Mouse (Mus musculus): ENCODE measurements at regions not wholly inside any gene's neighbourhood (a gene's known extent, or its start where the extent isn't known, plus 50 kb on each side); places are given as distances from the start of the nearest gene placed in this dataset.

GRCm38 (mm10) chr6:100025531-100025951, 261.7 kb downstream of the Rybp start:
- peaks cover 43% of the 10 kb centered on the region for H3K27me3 ChIP-seq
- peaks cover 34% of the 10 kb centered on the region for H3K4me1 ChIP-seq (replicated peaks)
- no peak overlapping the region for H3K9ac ChIP-seq (replicated peaks)
- no peaks in the 10 kb centered on the region for H3K36me3 ChIP-seq
- 9% methylated on average over 5 of the region's 5 CpGs for WGBS
- no peaks in the 10 kb centered on the region for H3K9me3 ChIP-seq
- no peak overlapping the region for H3K4me3 ChIP-seq (replicated peaks)
- H3K4me2 ChIP-seq (replicated peaks) = no peak overlapping the region
- peak; percentile 85 for ATAC-seq
- H3K27ac ChIP-seq = no peak overlapping the region

GRCm38 (mm10) chr6:100023434-100024095, 263.7 kb downstream of the Rybp start:
- Histone ChIP-seq H3K27ac (no peak overlapping the region), H3K36me3 (no peaks in the 10 kb centered on the region)
- WGBS = 62% methylated on average over 7 of the region's 7 CpGs

DNA sequence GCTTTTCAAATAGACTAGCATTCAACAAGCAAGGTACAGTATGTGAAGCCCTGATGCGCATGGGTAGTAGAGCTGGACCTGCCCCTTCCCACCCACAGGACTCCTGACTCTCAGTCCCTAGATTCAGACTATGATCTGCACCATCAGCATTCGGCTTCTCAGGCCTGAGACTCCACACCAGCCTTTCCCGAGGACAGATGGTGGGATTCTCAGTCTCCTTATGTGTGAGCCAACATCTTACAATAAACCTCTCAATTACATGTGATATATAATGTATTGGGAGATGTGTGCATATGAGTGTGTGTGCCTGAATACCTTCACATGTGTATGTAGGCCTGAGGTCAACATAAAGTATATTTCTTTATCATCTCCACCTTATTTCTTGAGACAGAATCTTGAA, 268.3 kb downstream of the Rybp start:
- no peaks in the 10 kb centered on the region for H3K36me3 ChIP-seq
- WGBS = 80% methylated on average over 3 of the region's 3 CpGs
- no peak for ATAC-seq
- peaks cover 34% of the 10 kb centered on the region for H3K27me3 ChIP-seq
- no peak overlapping the region for H3K27ac ChIP-seq
- no peak overlapping the region for H3K9ac ChIP-seq (replicated peaks)
- H3K9me3 ChIP-seq = no peaks in the 10 kb centered on the region
- no peak overlapping the region for H3K4me2 ChIP-seq (replicated peaks)
- peaks cover 12% of the 10 kb centered on the region for H3K4me1 ChIP-seq (replicated peaks)
- H3K4me3 ChIP-seq (replicated peaks) = no peak overlapping the region

More at GRCm38 (mm10) chr6:100023434-100024095, 263.7 kb downstream of the Rybp start:
- no peak for ATAC-seq
- Histone ChIP-seq H3K9me3 (no peaks in the 10 kb centered on the region), H3K9ac (replicated peaks) (no peak overlapping the region), H3K4me1 (replicated peaks) (peaks cover 22% of the 10 kb centered on the region), H3K4me2 (replicated peaks) (no peak overlapping the region), H3K27me3 (peaks cover 39% of the 10 kb centered on the region), H3K4me3 (replicated peaks) (no peak overlapping the region)

- Histone ChIP-seq H3K4me1 (replicated peaks) (peaks cover 16% of the 10 kb centered on the region), H3K4me3 (replicated peaks) (no peak overlapping the region), H3K4me2 (replicated peaks) (no peak overlapping the region), H3K27ac (no peak overlapping the region), H3K36me3 (no peaks in the 10 kb centered on the region), H3K27me3 (peaks cover 21% of the 10 kb centered on the region), H3K9me3 (no peaks in the 10 kb centered on the region), H3K9ac (replicated peaks) (no peak overlapping the region)
- 47% methylated on average over 6 of the region's 6 CpGs for WGBS
- no peak for ATAC-seq
Observed at GRCm38 (mm10) chr6:100013949-100014348, 273.3 kb downstream of the Rybp start.

DNA sequence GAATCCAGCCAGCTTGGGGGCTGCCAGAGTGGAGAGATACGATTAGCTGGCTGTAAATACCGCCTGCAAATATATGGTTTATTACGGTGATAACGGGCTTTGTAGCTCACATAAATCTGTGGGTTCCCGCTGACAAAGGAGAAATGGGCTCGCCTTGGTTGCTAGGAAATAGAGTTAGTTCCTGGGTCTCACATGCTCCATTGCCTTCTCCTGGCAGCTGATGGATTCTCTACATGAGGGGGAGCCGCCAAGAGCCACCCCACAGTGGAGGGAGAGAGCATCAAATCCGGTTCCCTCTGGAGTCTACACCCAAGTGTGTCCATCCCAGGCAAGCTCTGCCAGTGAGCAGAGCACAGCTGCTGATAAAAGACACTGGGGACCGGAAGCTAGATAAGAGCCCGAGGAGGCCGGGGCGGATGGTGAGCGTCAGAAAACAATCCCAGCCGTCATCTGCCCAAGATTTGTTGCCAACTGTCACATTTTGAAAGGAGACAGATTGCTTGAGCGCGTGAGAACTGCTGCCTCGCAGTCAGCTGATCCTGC, 275.7 kb downstream of the Rybp start:
- Histone ChIP-seq H3K4me2 (replicated peaks) (peak overlapping the region; percentile 44), H3K9ac (replicated peaks) (no peak overlapping the region), H3K36me3 (no peaks in the 10 kb centered on the region), H3K9me3 (no peaks in the 10 kb centered on the region), H3K27me3 (peaks cover 18% of the 10 kb centered on the region), H3K4me1 (replicated peaks) (peaks cover 16% of the 10 kb centered on the region), H3K27ac (peak overlapping the region; percentile 68), H3K4me3 (replicated peaks) (no peak overlapping the region)
- WGBS = 21% methylated on average over 17 of the region's 17 CpGs
- peak; percentile 87 for ATAC-seq

DNA sequence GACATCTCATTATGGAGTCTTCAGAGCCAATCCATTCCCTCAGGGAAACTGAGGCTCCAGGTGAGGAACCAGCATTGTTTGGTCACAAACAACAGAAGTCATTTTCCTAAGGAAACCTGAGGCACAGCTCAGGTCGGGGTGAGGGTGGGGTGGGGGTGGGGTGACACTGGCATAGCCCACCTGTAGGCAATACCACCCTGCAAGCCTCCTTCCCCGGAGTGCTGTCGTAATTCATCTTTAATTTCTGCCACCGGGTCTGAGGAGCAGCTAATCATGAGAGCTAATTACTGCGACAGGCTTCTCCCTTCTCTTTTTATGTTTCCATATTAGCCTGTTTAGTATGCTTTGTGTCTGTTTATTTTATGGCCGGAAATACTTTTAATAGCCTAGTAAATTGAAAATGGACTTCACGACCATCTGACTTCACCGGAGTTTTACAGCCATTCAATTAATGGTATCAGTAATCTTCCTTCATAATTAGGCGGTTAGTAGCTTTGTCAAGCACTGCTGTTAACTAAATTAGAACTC, 276.3 kb downstream of the Rybp start:
- ATAC-seq = no peak
- H3K27ac ChIP-seq = peak overlapping the region; percentile 68

GRCm38 (mm10) chr6:99999711-100000365, 273.6 kb upstream of the Prok2 start:
- no peak overlapping the region for H3K27ac ChIP-seq
- peak; percentile 37 for ATAC-seq

More for the DNA sequence above, 276.3 kb downstream of the Rybp start:
- H3K4me3 ChIP-seq (replicated peaks) = no peak overlapping the region
- peak overlapping the region; percentile 44; the same call in 1 of the 2 replicates for H3K4me2 ChIP-seq (replicated peaks)
- H3K9ac ChIP-seq (replicated peaks) = no peak overlapping the region
- H3K9me3 ChIP-seq = no peaks in the 10 kb centered on the region
- H3K4me1 ChIP-seq (replicated peaks) = peaks cover 16% of the 10 kb centered on the region
- H3K36me3 ChIP-seq = no peaks in the 10 kb centered on the region
- WGBS = 67% methylated on average over 9 of the region's 9 CpGs
- peaks cover 20% of the 10 kb centered on the region for H3K27me3 ChIP-seq

GRCm38 (mm10) chr6:99995970-99996956, 270.1 kb upstream of the Prok2 start:
- H3K9me3 ChIP-seq = no peaks in the 10 kb centered on the region
- ATAC-seq = peak; percentile 76
- H3K9ac ChIP-seq (replicated peaks) = no peak overlapping the region
- H3K4me2 ChIP-seq (replicated peaks) = no peak overlapping the region
- no peaks in the 10 kb centered on the region for H3K36me3 ChIP-seq
- no peak overlapping the region for H3K4me3 ChIP-seq (replicated peaks)
- peaks cover 34% of the 10 kb centered on the region for H3K27me3 ChIP-seq
- H3K27ac ChIP-seq = peak overlapping the region; percentile 47
- 17% methylated on average over 15 of the region's 15 CpGs for WGBS
- H3K4me1 ChIP-seq (replicated peaks) = peaks cover 44% of the 10 kb centered on the region

More at GRCm38 (mm10) chr6:99999711-100000365, 273.6 kb upstream of the Prok2 start:
- Histone ChIP-seq H3K9ac (replicated peaks) (no peak overlapping the region), H3K27me3 (peaks cover 30% of the 10 kb centered on the region), H3K9me3 (no peaks in the 10 kb centered on the region), H3K4me1 (replicated peaks) (peaks cover 39% of the 10 kb centered on the region), H3K36me3 (no peaks in the 10 kb centered on the region), H3K4me3 (replicated peaks) (no peak overlapping the region), H3K4me2 (replicated peaks) (0 out of 2 replicates have a peak overlapping the region, but pooled peaks have one; percentile 2)
- 18% methylated on average over 13 of the region's 13 CpGs for WGBS

DNA sequence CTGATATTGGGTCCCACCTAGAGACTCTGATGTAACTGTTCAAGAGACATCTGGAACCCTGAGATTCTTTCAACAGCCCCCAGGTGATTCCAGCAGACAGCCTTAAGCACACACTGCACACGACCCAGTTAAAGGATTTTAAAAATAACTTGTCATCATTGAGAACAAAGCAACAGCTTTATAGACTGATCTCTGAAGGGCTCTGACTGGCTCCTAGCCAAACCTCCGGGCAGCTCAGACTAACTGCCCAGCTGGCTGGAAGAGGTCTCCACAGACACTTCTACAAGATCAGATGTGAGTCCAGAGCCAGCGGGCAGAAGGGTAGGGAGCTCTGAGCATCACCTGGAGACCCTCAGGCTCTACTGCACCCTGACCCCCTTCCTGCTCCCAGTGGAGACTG, 267.8 kb upstream of the Prok2 start:
- Histone ChIP-seq H3K4me3 (replicated peaks) (no peak overlapping the region), H3K27me3 (peaks cover 30% of the 10 kb centered on the region), H3K4me2 (replicated peaks) (no peak overlapping the region), H3K27ac (no peak overlapping the region), H3K9ac (replicated peaks) (no peak overlapping the region), H3K36me3 (no peaks in the 10 kb centered on the region), H3K4me1 (replicated peaks) (peaks cover 33% of the 10 kb centered on the region), H3K9me3 (no peaks in the 10 kb centered on the region)
- WGBS = 65% methylated on average over 3 of the region's 3 CpGs
- no peak for ATAC-seq

GRCm38 (mm10) chr6:99991079-99991478, 264.9 kb upstream of the Prok2 start:
- Histone ChIP-seq H3K9me3 (no peaks in the 10 kb centered on the region), H3K4me2 (replicated peaks) (no peak overlapping the region), H3K27ac (no peak overlapping the region), H3K4me3 (replicated peaks) (no peak overlapping the region), H3K27me3 (peaks cover 40% of the 10 kb centered on the region), H3K9ac (replicated peaks) (no peak overlapping the region), H3K4me1 (replicated peaks) (peaks cover 22% of the 10 kb centered on the region), H3K36me3 (no peaks in the 10 kb centered on the region)
- peak; percentile 31; the same call in 1 of the 2 replicates for ATAC-seq
- WGBS = 55% methylated on average over 7 of the region's 7 CpGs

GRCm38 (mm10) chr6:99990604-99991003, 264.4 kb upstream of the Prok2 start:
- peaks cover 44% of the 10 kb centered on the region for H3K27me3 ChIP-seq
- H3K9me3 ChIP-seq = no peaks in the 10 kb centered on the region
- H3K36me3 ChIP-seq = no peaks in the 10 kb centered on the region
- WGBS = 78% methylated on average over 6 of the region's 6 CpGs
- H3K27ac ChIP-seq = no peak overlapping the region
- H3K4me3 ChIP-seq (replicated peaks) = no peak overlapping the region
- H3K4me2 ChIP-seq (replicated peaks) = no peak overlapping the region
- H3K4me1 ChIP-seq (replicated peaks) = peaks cover 22% of the 10 kb centered on the region
- ATAC-seq = no peak
- H3K9ac ChIP-seq (replicated peaks) = no peak overlapping the region

All from midbrain, embryonic 13.5 days (tissue).